Mouse (Mus musculus) lung, postnatal 0 days (tissue): ENCODE measurements at regions not wholly inside any gene's neighbourhood (a gene's known extent, or its start where the extent isn't known, plus 50 kb on each side); places are given as distances from the start of the nearest gene placed in this dataset.

Experiments
- ATAC-seq: fragments of 200-750 bp; cut with Nextera tagmentation; 2 replicates; pipeline ENCODE4 v1.8.0; 2017; ENCODE audit warnings: moderate library complexity
- DNase-seq: peaks from one replicate; pipeline ENCODE4 v3.0.0-alpha.2; 2016; ENCODE audit warnings: low spot score
- H3K27ac ChIP-seq: fragments of 300-500 bp; sonication (generic); 2 replicates; pipeline ENCODE4 v1.5.1; 2014; ENCODE audit warnings: antibody characterized with exemption, mild to moderate bottlenecking, low read length, mixed read lengths
- H3K27me3 ChIP-seq: fragments of 300-500 bp; sonication (generic); replicated peaks from 2 replicates; pipeline ENCODE4 v1.6.1; 2014; ENCODE audit warnings: low read length, mixed read lengths; ENCODE audit not compliant: insufficient read depth
- H3K36me3 ChIP-seq: fragments of 300-500 bp; sonication (generic); 2 replicates; pipeline ENCODE4 v1.6.1; 2014; ENCODE audit warnings: low read length, mixed read lengths; ENCODE audit not compliant: insufficient read depth
- H3K4me1 ChIP-seq: fragments of 300-500 bp; sonication (generic); 2 replicates; pipeline ENCODE4 v1.6.1; 2014; ENCODE audit warnings: antibody characterized with exemption, low read depth, low read length, mixed read lengths; ENCODE audit not compliant: insufficient read depth
- H3K4me2 ChIP-seq: fragments of 300-500 bp; sonication (generic); replicated peaks from 2 replicates; pipeline ENCODE4 v1.6.1; 2014; ENCODE audit warnings: low read depth, mild to moderate bottlenecking, low read length, moderate library complexity, mixed read lengths
- H3K4me3 ChIP-seq: fragments of 300-500 bp; sonication (generic); 2 replicates; pipeline ENCODE4 v1.5.1; 2014; ENCODE audit warnings: low read depth, low read length
- H3K9ac ChIP-seq: fragments of 300-500 bp; sonication (generic); replicated peaks from 2 replicates; pipeline ENCODE4 v1.6.1; 2014; ENCODE audit warnings: low read depth, mild to moderate bottlenecking
- H3K9me3 ChIP-seq: fragments of 300-500 bp; sonication (generic); 2 replicates; pipeline ENCODE4 v1.6.1; 2016; ENCODE audit warnings: low read length, mixed read lengths
- CTCF ChIP-seq: IDR thresholded peaks from 2 replicates; pipeline ENCODE4 v1.5.1; 2016; ENCODE audit warnings: antibody characterized with exemption, mild to moderate bottlenecking
- EP300 ChIP-seq: IDR thresholded peaks from 2 replicates; pipeline ENCODE4 v1.6.1; 2016; ENCODE audit warnings: antibody characterized with exemption, mild to moderate bottlenecking, control low read depth
- WGBS: fragments of 180-500 bp; shearing (Covaris S2); extraction: QIAGEN DNeasy Blood & Tissue Kit; methylation state at CpG from one replicate; pipeline ENCODE4 v1.1.7; 2014; 5-methylcytosine and 5-hydroxymethylcytosine counted together

DNA sequence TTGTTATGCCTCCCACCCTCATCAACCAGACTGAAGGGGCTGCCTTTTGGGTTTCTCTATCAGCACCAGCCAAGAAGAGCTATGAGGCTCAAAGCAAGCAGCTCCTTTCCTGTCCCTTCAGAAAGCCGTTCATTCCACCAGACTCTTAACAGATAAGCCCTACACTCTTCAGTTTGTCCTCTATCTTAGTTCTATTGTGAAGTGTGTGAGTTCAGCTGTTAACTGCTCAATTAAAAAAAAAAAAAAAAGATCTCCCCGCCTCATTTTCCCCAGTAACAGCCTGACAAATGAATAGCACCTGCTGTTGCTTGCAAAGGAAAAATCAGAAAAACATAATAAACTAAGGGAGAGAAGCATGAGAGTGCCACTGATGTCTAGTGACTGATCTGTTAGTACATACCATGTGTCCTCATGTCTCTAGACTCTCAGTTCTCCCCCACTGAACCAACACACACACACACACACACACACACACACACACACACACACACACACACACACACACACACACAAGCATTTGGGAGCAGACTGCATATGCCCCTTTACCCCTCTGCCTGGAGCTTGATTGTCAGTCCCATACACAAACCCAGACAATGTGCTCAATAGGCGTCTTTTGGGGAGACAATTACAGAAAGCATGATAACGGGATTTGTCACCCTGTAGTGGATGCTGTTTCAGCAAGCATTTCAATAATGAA lies 448.4 kb upstream of the Fam92a start:
- Histone ChIP-seq H3K4me1 (no peaks in the 10 kb centered on the region), H3K36me3 (no peaks in the 10 kb centered on the region), H3K9me3 (no peaks in the 10 kb centered on the region), H3K4me3 (no peak overlapping the region), H3K27ac (no peak overlapping the region), H3K27me3 (no peaks in the 10 kb centered on the region), H3K9ac (no peak overlapping the region), H3K4me2 (no peak overlapping the region)
- WGBS = 41% methylated on average over 4 of the region's 4 CpGs
- ATAC-seq = no peak
- DNase-seq = no peak
- no peak for TF ChIP-seq CTCF

DNA sequence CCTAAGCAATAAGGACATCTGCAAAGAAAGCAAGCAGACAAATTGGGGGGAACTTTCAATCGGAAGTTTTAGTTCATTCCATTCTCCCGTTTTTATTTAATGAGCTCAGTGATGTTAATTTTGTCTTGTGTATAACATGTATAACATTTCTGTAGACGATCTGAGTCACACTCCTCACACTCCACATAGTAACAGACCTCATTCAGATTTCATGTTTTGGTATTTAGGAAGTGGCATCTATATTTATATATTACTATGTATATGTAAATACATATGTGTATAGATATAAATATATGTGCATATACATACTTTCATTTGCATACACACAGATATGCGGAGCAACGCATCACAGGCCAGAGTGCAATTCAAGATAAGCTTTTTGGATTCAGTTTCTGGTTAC lies 444.9 kb upstream of the Fam92a start:
- Histone ChIP-seq H3K27me3 (no peaks in the 10 kb centered on the region), H3K36me3 (no peaks in the 10 kb centered on the region), H3K9ac (no peak overlapping the region), H3K27ac (no peak overlapping the region), H3K4me3 (no peak overlapping the region), H3K4me2 (no peak overlapping the region), H3K4me1 (no peaks in the 10 kb centered on the region), H3K9me3 (no peaks in the 10 kb centered on the region)
- no peak for TF ChIP-seq EP300
- TF ChIP-seq CTCF = no peak
- WGBS = 51% methylated on average over 5 of the region's 5 CpGs
- no peak for ATAC-seq
- DNase-seq = no peak

DNA sequence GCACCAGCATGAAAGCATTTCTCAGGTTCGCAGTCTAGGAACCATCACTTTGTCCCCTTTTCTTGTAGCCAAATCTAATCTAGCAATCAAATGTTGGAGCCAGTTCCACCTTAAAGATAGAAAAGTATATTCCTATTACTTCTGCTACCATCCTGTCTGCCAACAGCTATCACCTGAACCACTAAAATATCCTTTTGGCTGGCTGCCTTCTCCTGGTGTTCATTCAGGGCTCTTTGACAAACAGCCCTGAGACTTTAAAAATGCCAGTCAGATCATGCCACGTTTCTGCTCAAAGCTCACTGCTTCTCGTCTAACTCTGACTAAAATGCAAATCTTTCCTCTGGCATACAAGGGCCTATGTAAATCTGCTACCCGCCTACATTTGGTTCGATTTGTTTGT lies 439.7 kb upstream of the Fam92a start:
- no peaks in the 10 kb centered on the region for H3K36me3 ChIP-seq
- 65% methylated on average over 5 of the region's 5 CpGs for WGBS
- H3K4me1 ChIP-seq = no peaks in the 10 kb centered on the region
- H3K4me2 ChIP-seq = no peak overlapping the region
- H3K27ac ChIP-seq = no peak overlapping the region
- no peak overlapping the region for H3K4me3 ChIP-seq
- H3K9ac ChIP-seq = no peak overlapping the region
- TF ChIP-seq EP300 (no peak), CTCF (no peak)
- ATAC-seq (no peak), DNase-seq (no peak)
- H3K9me3 ChIP-seq = no peaks in the 10 kb centered on the region
- no peaks in the 10 kb centered on the region for H3K27me3 ChIP-seq

DNA sequence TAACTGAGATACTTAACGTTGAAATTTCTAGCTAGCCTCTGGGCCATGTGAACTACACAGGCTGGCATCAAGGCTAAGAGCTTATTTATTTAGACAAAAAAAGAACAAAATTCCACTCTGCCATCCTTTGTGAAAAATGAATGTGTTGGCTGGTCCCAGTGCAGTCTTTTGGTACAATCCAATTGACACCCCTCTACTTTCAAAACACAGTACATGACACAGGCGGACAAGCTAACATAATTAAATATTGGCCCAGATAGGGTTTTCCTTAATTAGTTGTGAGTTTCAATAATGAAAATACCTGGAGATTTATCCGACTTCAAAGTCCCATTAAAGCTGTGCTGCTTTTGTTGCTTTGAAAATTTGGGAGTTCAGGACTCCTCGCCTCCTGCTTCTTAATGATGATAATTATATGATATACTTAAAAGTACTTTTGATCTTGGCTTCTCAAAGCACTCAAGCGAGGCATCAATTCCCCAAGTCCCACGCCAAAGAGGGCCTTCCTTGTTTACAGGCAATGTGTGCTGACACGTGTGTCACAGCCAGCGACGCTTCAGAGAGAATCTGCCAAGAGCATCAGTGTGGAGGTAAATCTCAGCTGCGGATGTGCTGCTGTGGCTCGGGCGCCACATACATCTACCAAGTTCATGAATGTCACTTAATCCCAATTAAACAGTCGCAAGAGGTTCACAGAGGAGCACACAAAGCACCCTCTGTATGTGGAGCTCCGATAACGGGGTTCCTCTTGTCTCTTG lies 429.5 kb upstream of the Fam92a start:
- no peak overlapping the region for H3K4me2 ChIP-seq
- TF ChIP-seq CTCF (no peak), EP300 (no peak)
- H3K27me3 ChIP-seq = no peaks in the 10 kb centered on the region
- H3K4me1 ChIP-seq = no peaks in the 10 kb centered on the region
- ATAC-seq = no peak
- H3K4me3 ChIP-seq = no peak overlapping the region
- 74% methylated on average over 15 of the region's 15 CpGs for WGBS
- no peaks in the 10 kb centered on the region for H3K9me3 ChIP-seq
- H3K36me3 ChIP-seq = no peaks in the 10 kb centered on the region
- DNase-seq = no peak
- H3K9ac ChIP-seq = no peak overlapping the region
- H3K27ac ChIP-seq = no peak overlapping the region

DNA sequence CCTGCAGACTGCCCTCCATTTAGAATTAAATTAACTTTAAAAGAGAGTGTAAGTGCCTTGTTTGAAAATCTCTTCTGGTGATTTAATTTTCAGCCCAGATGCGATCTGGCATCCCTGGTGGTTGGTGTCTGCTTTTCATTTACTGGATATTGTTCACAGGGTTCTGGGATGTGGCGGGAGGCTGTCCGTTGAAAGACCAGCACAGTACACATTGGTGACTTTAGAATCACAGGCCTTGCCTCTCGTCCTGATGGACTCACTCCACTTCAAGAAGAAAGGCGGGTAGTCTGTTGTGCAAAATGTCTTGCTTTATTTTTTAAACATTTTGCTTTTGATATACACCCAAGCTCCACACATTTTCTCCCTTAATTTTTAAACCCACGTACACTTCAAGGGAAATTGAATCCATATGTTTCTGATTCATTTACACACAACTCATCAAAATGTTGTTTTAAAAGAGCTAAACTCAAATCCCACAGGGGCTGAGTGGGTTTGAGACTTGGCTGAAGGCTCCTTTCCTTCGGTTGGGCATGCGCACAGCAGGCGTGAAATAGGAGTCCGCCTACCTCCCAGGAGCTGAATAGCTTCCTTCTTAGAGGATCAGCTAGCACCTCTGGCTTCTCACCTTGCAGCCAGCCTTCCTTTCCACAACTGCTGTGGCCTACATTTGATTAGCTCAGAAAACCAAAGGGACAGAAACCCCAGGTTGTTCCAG lies 424.1 kb upstream of the Fam92a start:
- DNase-seq (no peak), ATAC-seq (no peak)
- Histone ChIP-seq H3K9ac (no peak overlapping the region), H3K36me3 (no peaks in the 10 kb centered on the region), H3K4me3 (no peak overlapping the region), H3K27ac (no peak overlapping the region), H3K4me2 (no peak overlapping the region), H3K27me3 (no peaks in the 10 kb centered on the region), H3K4me1 (no peaks in the 10 kb centered on the region), H3K9me3 (no peaks in the 10 kb centered on the region)
- 74% methylated on average over 10 of the region's 10 CpGs for WGBS
- TF ChIP-seq EP300 (no peak), CTCF (no peak)

DNA sequence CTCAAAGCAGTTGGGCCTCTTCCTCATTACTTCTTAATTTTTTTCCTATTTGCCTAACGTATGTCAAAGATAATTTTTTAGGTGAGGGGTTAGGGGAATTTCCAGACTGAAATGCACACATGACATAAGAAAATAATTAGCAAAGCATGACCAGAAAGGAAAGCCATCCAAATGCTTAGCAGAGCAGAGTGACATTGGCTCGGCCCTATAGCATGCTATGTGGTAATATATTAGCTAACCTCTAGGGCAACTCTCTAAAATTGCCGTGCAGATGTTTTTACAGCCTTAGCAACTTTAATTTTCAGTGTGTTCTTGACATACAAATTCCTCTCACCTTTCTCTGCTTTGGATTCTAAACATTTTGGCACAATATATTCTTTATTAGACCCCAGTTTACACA lies 421.2 kb upstream of the Fam92a start:
- Histone ChIP-seq H3K4me1 (no peaks in the 10 kb centered on the region), H3K4me3 (no peak overlapping the region), H3K27ac (no peak overlapping the region), H3K27me3 (no peaks in the 10 kb centered on the region), H3K36me3 (no peaks in the 10 kb centered on the region), H3K9ac (no peak overlapping the region), H3K4me2 (no peak overlapping the region), H3K9me3 (no peaks in the 10 kb centered on the region)
- TF ChIP-seq CTCF = no peak
- no peak for TF ChIP-seq EP300
- 49% methylated on average over 3 of the region's 3 CpGs for WGBS
- ATAC-seq = no peak
- DNase-seq = no peak
